ENCODE assay signal across 19 mouse cellular contexts in genomic region chr2:163058981-163059380, GRCm38 (mm10). TPM values are rescaled to one million over a fixed set of nuclear protein-coding genes. Genes with fewer than 3 reads are reported as not detected.
A peak's percentile ranks its signal among the peaks of the same experiment; 100 is the strongest.
DNase-seq lines count a peak whose midpoint lies in the region; ATAC-seq and TF ChIP-seq lines count a peak whose summit lies in the region.
"Not testable (repeated sequence)": the region's sequence is repeated elsewhere in the genome, so short reads cannot be mapped to it uniquely, and the experiment has no call there.
"Had no signal": no experiment of that assay in that cellular context is flagged by ENCODE, and none has a peak within 500 bp of the region (broad histone marks: within the 10 kb centered on the region; RNA-seq: fewer than 3 reads in every experiment).

No protein-coding gene starts in this region.

- in situ Hi-C loops in ES-E14 (cut with MboI; ENCODE audit: low sequenced_read_pairs in 2 of 2, unreplicated experiment in 2 of 2), result not testable (repeated sequence)

- H3K9ac ChIP-seq in ES-Bruce4 (ENCODE audit: low read depth, poor library complexity, severe bottlenecking), result peak overlapping the region; percentile 96
- peak overlapping the region; percentile 81 for H3K9ac ChIP-seq in ES-E14 (ENCODE audit: insufficient read depth, low read depth, low read length, poor library complexity, severe bottlenecking)
- not testable (repeated sequence) for H3K9ac ChIP-seq in liver, embryonic 13.5 days; liver, postnatal 0 days (replicated peaks)

- TF ChIP-seq POLR2A in ES-Bruce4 (IDR thresholded peaks at IDR 0.05; ENCODE audit: insufficient read depth, low read length), result not testable (repeated sequence)

- TF ChIP-seq EP300 in ES-Bruce4 (IDR thresholded peaks at IDR 0.05; ENCODE audit: insufficient read depth, low read depth, low read length); liver, postnatal 0 days (IDR thresholded peaks at IDR 0.05; ENCODE audit: low read depth): not testable (repeated sequence)

- TF ChIP-seq CTCF in ES-Bruce4 (IDR thresholded peaks at IDR 0.05; ENCODE audit: low read depth, low read length); liver, postnatal 0 days (IDR thresholded peaks at IDR 0.05; ENCODE audit: low read depth): not testable (repeated sequence)

- ATAC-seq in liver, embryonic 13.5 days (ENCODE audit: low read depth); liver, postnatal 0 days: not testable (repeated sequence)

- H3K27ac ChIP-seq in ES-Bruce4 (ENCODE audit: insufficient read depth, low read length) (peak overlapping the region; percentile 90), ES-E14 (ENCODE audit: insufficient read depth, low read depth, low read length, poor library complexity, severe bottlenecking) (peak overlapping the region; percentile 85)
- not testable (repeated sequence) for H3K27ac ChIP-seq in liver, embryonic 13.5 days
- H3K27ac ChIP-seq in liver, postnatal 0 days (ENCODE audit: low read depth), result peak overlapping the region; percentile 71

- not testable (repeated sequence) for H3K9me3 ChIP-seq in ES-Bruce4 (replicated peaks; ENCODE audit: control insufficient read depth, insufficient read depth, low read length, poor library complexity, severe bottlenecking); ES-E14 (ENCODE audit: control insufficient read depth, insufficient read depth, low read depth, low read length); liver, embryonic 13.5 days (replicated peaks); liver, postnatal 0 days (ENCODE audit: low read length)

- peaks cover 51% of the 10 kb centered on the region for H3K36me3 ChIP-seq in ES-Bruce4 (ENCODE audit: control insufficient read depth, insufficient read depth, low read length, poor library complexity, severe bottlenecking)
- H3K36me3 ChIP-seq in ES-E14 (ENCODE audit: control insufficient read depth, insufficient read depth, low read length, poor library complexity, severe bottlenecking), result peaks cover 46% of the 10 kb centered on the region
- H3K36me3 ChIP-seq in liver, embryonic 13.5 days, result peaks cover 65% of the 10 kb centered on the region
- peaks cover 11% of the 10 kb centered on the region for H3K36me3 ChIP-seq in liver, postnatal 0 days (replicated peaks; ENCODE audit: insufficient read depth, low read length)

- H3K4me3 ChIP-seq in ES-Bruce4 (ENCODE audit: low read depth, low read length), result peak overlapping the region; percentile 87
- H3K4me3 ChIP-seq in ES-E14 (ENCODE audit: insufficient read depth in 1 of 2, low read depth in 1 of 2, low read length in 2 of 2, poor library complexity in 1 of 2, severe bottlenecking in 1 of 2), result peak overlapping the region; percentile 58 to 74
- not testable (repeated sequence) for H3K4me3 ChIP-seq in liver, embryonic 13.5 days (replicated peaks); liver, postnatal 0 days (ENCODE audit: low read depth, low read length)

- not testable (repeated sequence) for H3K4me1 ChIP-seq in ES-Bruce4 (ENCODE audit: control insufficient read depth, insufficient read depth, low read length)
- peaks cover 2 to 18% of the 10 kb centered on the region in 2 experiments for H3K4me1 ChIP-seq in ES-E14 (ENCODE audit: control insufficient read depth in 2 of 2, insufficient read depth in 2 of 2, low read length in 2 of 2, poor library complexity in 1 of 2)
- H3K4me1 ChIP-seq in liver, embryonic 13.5 days (replicated peaks), result peaks cover 65% of the 10 kb centered on the region
- H3K4me1 ChIP-seq in liver, postnatal 0 days (ENCODE audit: insufficient read depth), result peaks cover 35% of the 10 kb centered on the region

- DNase-seq in ES-E14 (ENCODE audit: low read depth, low spot score); liver, embryonic 13.5 days; liver, postnatal 0 days: not testable (repeated sequence)
- peak; percentile 80 for DNase-seq in ZHBTc4 (ENCODE audit: low read depth, low spot score)

- H3K4me2 ChIP-seq in liver, embryonic 13.5 days, result peak overlapping the region; percentile 17; the same call in 1 of the 2 replicates
- peak overlapping the region; percentile 62; the same call in 1 of the 2 replicates for H3K4me2 ChIP-seq in liver, postnatal 0 days (ENCODE audit: low read depth, low read length)

- 79% methylated on average over 7 of the region's 7 CpGs for WGBS in liver, embryonic 13.5 days (ENCODE audit: insufficient replicate concordance)
- WGBS in liver, postnatal 0 days (ENCODE audit: insufficient replicate concordance), result 84% methylated on average over 7 of the region's 7 CpGs

- H3K27me3 ChIP-seq in ES-Bruce4 (ENCODE audit: control insufficient read depth, insufficient read depth, low read length, poor library complexity, severe bottlenecking); liver, embryonic 13.5 days; liver, postnatal 0 days (ENCODE audit: insufficient read depth, low read length): not testable (repeated sequence)

RNA-seq across cellular contexts. Expression of gene Mybl2, which starts 4.5 kb away (rescaled TPM):
- 471 and 519 TPM in 2 replicates for polyA plus RNA-seq in ES-Bruce4 (2011; ENCODE audit: insufficient read depth, insufficient read length, low read depth, missing spikeins)
- total RNA-seq in ES-E14 (2012; rRNA removed), result 281 and 391 TPM in 2 replicates
- 45.7 and 50.9 TPM in 2 replicates for polyA plus RNA-seq in liver, embryonic 13.5 days (2015; fragmentation: Nextera tagmentation; extraction: Ambion mirVana)
- 23.2 and 24.2 TPM in 2 replicates for polyA plus RNA-seq in liver, postnatal 0 days (2015; fragmentation: Nextera tagmentation; extraction: Ambion mirVana)

RNA-seq across cellular contexts. Expression of gene Gtsf1l, which starts 28.7 kb away (rescaled TPM):
- 34.9 and 36.3 TPM in 2 replicates for polyA plus RNA-seq in ES-Bruce4 (2011; ENCODE audit: insufficient read depth, insufficient read length, low read depth, missing spikeins)
- 25.7 and 30.8 TPM in 2 replicates for total RNA-seq in ES-E14 (2012; rRNA removed)
- polyA plus RNA-seq in liver, embryonic 13.5 days (2015; fragmentation: Nextera tagmentation; extraction: Ambion mirVana), result not detected in 2 replicates
- not detected in 2 replicates for polyA plus RNA-seq in liver, postnatal 0 days (2015; fragmentation: Nextera tagmentation; extraction: Ambion mirVana)
- total RNA-seq: adrenal gland, adult 2 months; adrenal gland, postnatal 10 days; adrenal gland, postnatal 25 days; adrenal gland, postnatal 4 days; common myeloid progenitor, adult 5-6 weeks; MEL had no signal
- polyA plus RNA-seq: adrenal gland, adult 2 months; brain, embryonic 14.5 days; embryonic facial prominence, embryonic 11.5 days; embryonic facial prominence, embryonic 13.5 days; erythroblast, embryonic 14.5 days; forebrain, embryonic 10.5 days; forebrain, embryonic 12.5 days; forebrain, embryonic 16.5 days; frontal cortex, adult 2 months had no signal

RNA-seq across cellular contexts. Expression of gene Ift52, which starts 41.8 kb away (rescaled TPM):
- 62.6 and 69.4 TPM in 2 replicates for polyA plus RNA-seq in ES-Bruce4 (2011; ENCODE audit: insufficient read depth, insufficient read length, low read depth, missing spikeins)
- 15.5 and 17.2 TPM in 2 replicates for total RNA-seq in ES-E14 (2012; rRNA removed)
- polyA plus RNA-seq in liver, embryonic 13.5 days (2015; fragmentation: Nextera tagmentation; extraction: Ambion mirVana), result 20.6 and 22.9 TPM in 2 replicates
- polyA plus RNA-seq in liver, postnatal 0 days (2015; fragmentation: Nextera tagmentation; extraction: Ambion mirVana), result 18.4 and 19.5 TPM in 2 replicates

Comparison
In these comparisons a context has a peak if more than half of its experiments do, and no peak if none do; other contexts are left out.
1. RNA of gene Gtsf1l, which starts 28.7 kb away (polyA plus RNA-seq): 34.9 to 36.3 TPM in ES-Bruce4; not detected in liver, postnatal 0 days and not detected in liver, embryonic 13.5 days; every median in the first group is over 10 times any median in the second.